Mouse (Mus musculus) thymus, adult 2 months (tissue): ENCODE measurements at regions not wholly inside any gene's neighbourhood (a gene's known extent, or its start where the extent isn't known, plus 50 kb on each side); places are given as distances from the start of the nearest gene placed in this dataset.

Experiments used
- CTCF ChIP-seq: fragments of 200-500 bp; IDR thresholded peaks from 2 replicates; pipeline ENCODE4 v1.5.1; 2012; ENCODE audit warnings: mild to moderate bottlenecking, control low read depth, low read length, moderate library complexity, borderline replicate concordance; ENCODE audit not compliant: control insufficient read depth, poor library complexity, insufficient read depth; ENCODE audit errors: extremely low read depth
- POLR2A ChIP-seq: fragments of 200-500 bp; IDR thresholded peaks from 2 replicates; pipeline ENCODE4 v1.6.1; 2012; ENCODE audit warnings: mild to moderate bottlenecking, low read length, control low read depth, moderate library complexity; ENCODE audit not compliant: control insufficient read depth, poor library complexity, insufficient read depth; ENCODE audit errors: extremely low read depth

- no peak for TF ChIP-seq CTCF
- no peak for TF ChIP-seq POLR2A
Observed at GRCm38 (mm10) chr4:53344546-53344945, 95.7 kb upstream of the Slc44a1 start.
